Mouse (Mus musculus): ENCODE measurements around the gene Selenon. TPM values are rescaled to one million over a fixed set of nuclear protein-coding genes. Genes with fewer than 3 reads are reported as not detected.

Gene Selenon
- polyA plus RNA-seq, 1 experiment from 2014 or later = 43.6 TPM

- Histone ChIP-seq H3K9ac (ENCODE audit: low read length) (no peak overlapping the region), H3K4me2 (ENCODE audit: low read length) (no peak overlapping the region), H3K4me3 (ENCODE audit: control insufficient read depth in 1 of 2, insufficient read depth in 1 of 2, low read depth in 1 of 2, low read length in 2 of 2) (no peak overlapping the region), H3K9me3 (ENCODE audit: control insufficient read depth, low read length) (no peaks in the 10 kb centered on the region), H3K36me3 (ENCODE audit: control insufficient read depth, insufficient read depth, low read length) (peaks cover 93% of the 10 kb centered on the region), H3K27me3 (ENCODE audit: control insufficient read depth, insufficient read depth, low read length) (no peaks in the 10 kb centered on the region), H3K27ac (replicated peaks in 1 of 2; ENCODE audit: control insufficient read depth in 1 of 2, insufficient read depth in 1 of 2, low read depth in 2 of 2, low read length in 2 of 2) (no peak overlapping the region), H3K4me1 (ENCODE audit: control insufficient read depth in 2 of 2, insufficient read depth in 2 of 2, low read length in 2 of 2) (no peaks in the 10 kb centered on the region)
- WGBS = 79% methylated on average over 5 of the region's 5 CpGs
- no peak for ATAC-seq (ENCODE audit: insufficient number of reproducible peaks, insufficient read depth, low FRiP score, low read depth)
Measured at GRCm38 (mm10) chr4:134525806-134526205, 26.2 kb downstream of the Selenon start.

GRCm38 (mm10) chr4:134523447-134523846 lies 28.5 kb downstream of the Selenon start:
- Histone ChIP-seq H3K9me3 (ENCODE audit: control insufficient read depth, low read length) (no peaks in the 10 kb centered on the region), H3K4me1 (ENCODE audit: control insufficient read depth in 2 of 2, insufficient read depth in 2 of 2, low read length in 2 of 2) (no peaks in the 10 kb centered on the region; a peak in 1 of 4 replicates), H3K27me3 (ENCODE audit: control insufficient read depth, insufficient read depth, low read length) (no peaks in the 10 kb centered on the region), H3K4me2 (ENCODE audit: low read length) (no peak overlapping the region), H3K27ac (replicated peaks in 1 of 2; ENCODE audit: control insufficient read depth in 1 of 2, insufficient read depth in 1 of 2, low read depth in 2 of 2, low read length in 2 of 2) (no peak overlapping the region), H3K36me3 (ENCODE audit: control insufficient read depth, insufficient read depth, low read length) (peaks cover 77% of the 10 kb centered on the region), H3K9ac (ENCODE audit: low read length) (no peak overlapping the region), H3K4me3 (ENCODE audit: control insufficient read depth in 1 of 2, insufficient read depth in 1 of 2, low read depth in 1 of 2, low read length in 2 of 2) (no peak overlapping the region)
- no peak for ATAC-seq (ENCODE audit: insufficient number of reproducible peaks, insufficient read depth, low FRiP score, low read depth)
- WGBS = 83% methylated on average over 4 of the region's 4 CpGs

- no peak for ATAC-seq (ENCODE audit: insufficient number of reproducible peaks, insufficient read depth, low FRiP score, low read depth)
- no peaks in the 10 kb centered on the region for H3K9me3 ChIP-seq (ENCODE audit: control insufficient read depth, low read length)
- no peak overlapping the region for H3K4me2 ChIP-seq (ENCODE audit: low read length)
- no peaks in the 10 kb centered on the region for H3K27me3 ChIP-seq (ENCODE audit: control insufficient read depth, insufficient read depth, low read length)
- peaks cover 22 to 35% of the 10 kb centered on the region in 2 experiments for H3K4me1 ChIP-seq (ENCODE audit: control insufficient read depth in 2 of 2, insufficient read depth in 2 of 2, low read length in 2 of 2)
- no peak overlapping the region for H3K4me3 ChIP-seq (ENCODE audit: control insufficient read depth in 1 of 2, insufficient read depth in 1 of 2, low read depth in 1 of 2, low read length in 2 of 2)
- H3K9ac ChIP-seq (ENCODE audit: low read length) = no peak overlapping the region
- H3K27ac ChIP-seq (replicated peaks in 1 of 2; ENCODE audit: control insufficient read depth in 1 of 2, insufficient read depth in 1 of 2, low read depth in 2 of 2, low read length in 2 of 2) = no peak overlapping the region
- H3K36me3 ChIP-seq (ENCODE audit: control insufficient read depth, insufficient read depth, low read length) = peaks cover 37% of the 10 kb centered on the region
Measured at GRCm38 (mm10) chr4:134519281-134519680, 32.7 kb downstream of the Selenon start.

- no peak for ATAC-seq (ENCODE audit: insufficient number of reproducible peaks, insufficient read depth, low FRiP score, low read depth)
- 95% methylated on average over 4 of the region's 4 CpGs for WGBS
- no peak overlapping the region for H3K27ac ChIP-seq (replicated peaks in 1 of 2; ENCODE audit: control insufficient read depth in 1 of 2, insufficient read depth in 1 of 2, low read depth in 2 of 2, low read length in 2 of 2)
- no peak overlapping the region for H3K9ac ChIP-seq (ENCODE audit: low read length)
- H3K36me3 ChIP-seq (ENCODE audit: control insufficient read depth, insufficient read depth, low read length) = peaks cover 32% of the 10 kb centered on the region
- no peak overlapping the region for H3K4me3 ChIP-seq (ENCODE audit: control insufficient read depth in 1 of 2, insufficient read depth in 1 of 2, low read depth in 1 of 2, low read length in 2 of 2)
- H3K4me1 ChIP-seq (ENCODE audit: control insufficient read depth in 2 of 2, insufficient read depth in 2 of 2, low read length in 2 of 2) = peaks cover 24 to 35% of the 10 kb centered on the region in 2 experiments
- H3K27me3 ChIP-seq (ENCODE audit: control insufficient read depth, insufficient read depth, low read length) = no peaks in the 10 kb centered on the region
- H3K9me3 ChIP-seq (ENCODE audit: control insufficient read depth, low read length) = no peaks in the 10 kb centered on the region
- H3K4me2 ChIP-seq (ENCODE audit: low read length) = no peak overlapping the region
Measured at GRCm38 (mm10) chr4:134518541-134518940, 33.4 kb downstream of the Selenon start.

GRCm38 (mm10) chr4:134517719-134518118 lies 34.2 kb downstream of the Selenon start:
- Histone ChIP-seq H3K4me1 (ENCODE audit: control insufficient read depth in 2 of 2, insufficient read depth in 2 of 2, low read length in 2 of 2) (peaks cover 24 to 39% of the 10 kb centered on the region in 2 experiments), H3K4me2 (ENCODE audit: low read length) (peak overlapping the region; percentile 44), H3K27ac (replicated peaks in 1 of 2; ENCODE audit: control insufficient read depth in 1 of 2, insufficient read depth in 1 of 2, low read depth in 2 of 2, low read length in 2 of 2) (peak overlapping the region; percentile 97 to 98), H3K4me3 (ENCODE audit: control insufficient read depth in 1 of 2, insufficient read depth in 1 of 2, low read depth in 1 of 2, low read length in 2 of 2) (no peak overlapping the region), H3K36me3 (ENCODE audit: control insufficient read depth, insufficient read depth, low read length) (peaks cover 24% of the 10 kb centered on the region), H3K9ac (ENCODE audit: low read length) (peak overlapping the region; percentile 10; the same call in 1 of the 2 replicates), H3K27me3 (ENCODE audit: control insufficient read depth, insufficient read depth, low read length) (no peaks in the 10 kb centered on the region), H3K9me3 (ENCODE audit: control insufficient read depth, low read length) (no peaks in the 10 kb centered on the region)
- 52% methylated on average over 10 of the region's 10 CpGs for whole genome bisulfite sequencing
- ATAC-seq (ENCODE audit: insufficient number of reproducible peaks, insufficient read depth, low FRiP score, low read depth) = no peak

GRCm38 (mm10) chr4:134516981-134517380 lies 35.0 kb downstream of the Selenon start:
- Histone ChIP-seq H3K27me3 (ENCODE audit: control insufficient read depth, insufficient read depth, low read length) (no peaks in the 10 kb centered on the region), H3K9ac (ENCODE audit: low read length) (peak overlapping the region; percentile 22; the same call in 1 of the 2 replicates), H3K4me2 (ENCODE audit: low read length) (peak overlapping the region; percentile 44), H3K36me3 (ENCODE audit: control insufficient read depth, insufficient read depth, low read length) (peaks cover 22% of the 10 kb centered on the region; the same call in 1 of the 2 replicates), H3K4me3 (ENCODE audit: control insufficient read depth in 1 of 2, insufficient read depth in 1 of 2, low read depth in 1 of 2, low read length in 2 of 2) (no peak overlapping the region), H3K27ac (replicated peaks in 1 of 2; ENCODE audit: control insufficient read depth in 1 of 2, insufficient read depth in 1 of 2, low read depth in 2 of 2, low read length in 2 of 2) (peak overlapping the region; percentile 97 to 98), H3K9me3 (ENCODE audit: control insufficient read depth, low read length) (no peaks in the 10 kb centered on the region), H3K4me1 (ENCODE audit: control insufficient read depth in 2 of 2, insufficient read depth in 2 of 2, low read length in 2 of 2) (peaks cover 24 to 44% of the 10 kb centered on the region in 2 experiments)
- peak; percentile 36 for ATAC-seq (ENCODE audit: insufficient number of reproducible peaks, insufficient read depth, low FRiP score, low read depth)
- WGBS = 10% methylated on average over 8 of the region's 8 CpGs

GRCm38 (mm10) chr4:134515614-134516013 lies 36.4 kb downstream of the Selenon start:
- no peaks in the 10 kb centered on the region for H3K9me3 ChIP-seq (ENCODE audit: control insufficient read depth, low read length)
- H3K4me2 ChIP-seq (ENCODE audit: low read length) = no peak overlapping the region
- peak overlapping the region; percentile 60 to 97; a peak in 3 of 4 replicates for H3K27ac ChIP-seq (replicated peaks in 1 of 2; ENCODE audit: control insufficient read depth in 1 of 2, insufficient read depth in 1 of 2, low read depth in 2 of 2, low read length in 2 of 2)
- no peaks in the 10 kb centered on the region for H3K27me3 ChIP-seq (ENCODE audit: control insufficient read depth, insufficient read depth, low read length)
- no peak overlapping the region for H3K4me3 ChIP-seq (ENCODE audit: control insufficient read depth in 1 of 2, insufficient read depth in 1 of 2, low read depth in 1 of 2, low read length in 2 of 2)
- 0 out of 2 replicates have a peak, but pooled peaks cover 10% of the 10 kb centered on the region for H3K36me3 ChIP-seq (ENCODE audit: control insufficient read depth, insufficient read depth, low read length)
- peak overlapping the region; percentile 25; the same call in 1 of the 2 replicates for H3K9ac ChIP-seq (ENCODE audit: low read length)
- peaks cover 26 to 54% of the 10 kb centered on the region in 2 experiments for H3K4me1 ChIP-seq (ENCODE audit: control insufficient read depth in 2 of 2, insufficient read depth in 2 of 2, low read length in 2 of 2)
- 33% methylated on average over 7 of the region's 7 CpGs for WGBS
- no peak for ATAC-seq (ENCODE audit: insufficient number of reproducible peaks, insufficient read depth, low FRiP score, low read depth)

All from heart, embryonic 14.5 days (tissue).